Mouse (Mus musculus) neural tube, postnatal 0 days (tissue): ENCODE results near the gene Tmem181a. TPM values are rescaled to one million over a fixed set of nuclear protein-coding genes. Genes with fewer than 3 reads are reported as not detected.

Experiments
- polyA plus RNA-seq: library from polyadenylated mRNA; unstranded; fragments of >200 nt; fragmentation: Nextera tagmentation; extraction: Ambion mirVana; gene quantifications from 2 replicates; pipeline ENCODE4 v1.2.1, GENCODE M21; 2015

Tmem181a gene
- polyA plus RNA-seq: 51.9 and 56.6 TPM in 2 replicates

DNA sequence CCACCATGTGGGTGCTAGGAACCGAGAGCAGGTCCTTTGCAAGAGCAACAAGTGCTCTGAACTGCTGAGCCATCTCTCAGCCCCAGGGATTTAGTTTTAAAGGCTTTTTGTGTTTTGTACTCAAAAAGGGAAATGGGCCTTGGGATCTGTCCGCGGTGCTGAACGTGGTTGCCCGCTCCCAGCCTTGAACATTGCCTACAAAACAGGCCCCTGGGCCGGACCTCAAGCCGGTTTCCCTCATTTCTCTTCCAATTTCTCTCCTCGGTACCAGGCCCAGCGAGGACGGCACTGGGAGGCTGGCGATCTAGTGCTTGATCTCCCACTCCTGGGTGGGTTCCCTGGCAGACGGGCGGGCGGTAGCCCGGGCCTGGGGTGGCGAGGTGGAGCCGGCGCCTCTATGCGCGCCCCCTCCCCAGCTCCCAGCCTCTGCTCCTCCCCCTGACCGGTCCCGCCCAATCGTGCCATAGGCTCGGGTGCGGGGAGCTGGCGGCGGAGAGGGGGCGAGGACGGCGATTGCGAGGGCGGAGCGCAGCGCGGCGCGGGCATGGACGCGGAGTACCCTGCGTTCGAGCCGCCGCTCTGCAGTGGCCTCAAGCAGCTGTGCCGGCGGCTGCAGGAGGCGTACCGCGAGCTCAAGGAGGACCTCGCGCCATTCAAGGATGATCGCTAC, at the start of gene Tmem181a:
TSS of gene Tmem181a (plus strand) at position 461 of the 670 bp plus-strand sequence.

DNA sequence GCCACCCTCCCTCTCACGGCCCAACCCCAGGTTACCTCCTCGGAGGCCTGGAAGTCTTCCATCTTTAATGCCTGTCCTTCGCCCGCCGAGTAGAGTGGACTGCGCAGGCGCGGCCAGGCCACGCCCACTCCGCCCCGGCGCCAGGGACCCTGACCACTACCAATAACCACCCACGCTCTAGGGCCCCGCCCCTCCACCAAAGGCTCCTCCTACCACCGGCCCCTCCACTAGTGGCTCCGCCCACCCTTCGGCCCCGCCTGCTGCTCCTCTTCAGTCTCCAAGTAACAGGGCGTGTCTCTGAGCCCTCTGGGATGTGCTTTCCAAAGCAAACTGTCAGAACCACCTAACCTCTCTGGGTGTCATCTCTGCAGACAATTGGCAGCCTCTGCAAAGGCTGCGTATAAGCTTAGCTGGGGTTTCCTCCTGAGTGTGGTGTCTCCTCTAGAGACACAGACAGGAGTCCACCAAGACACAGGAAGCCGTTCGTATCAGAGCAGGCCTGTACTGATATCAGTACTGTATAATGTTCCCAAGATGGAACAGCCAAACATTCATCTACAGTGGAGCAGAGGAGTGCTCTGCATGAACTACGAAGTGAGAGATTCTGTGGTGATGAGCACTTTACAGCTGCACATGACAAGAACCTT, 60.8 kb downstream of the Tmem181a start, which contains the start of gene Dynlt1a:
TSS of gene Dynlt1a (minus strand) at position 162 of the 647 bp plus-strand sequence.

Other genes starting within 250 kb of the Tmem181a start
- gene Serac1, start 177.1 kb upstream of the Tmem181a start, polyA plus RNA-seq: 7.7 and 8.4 TPM in 2 replicates
- gene Gtf2h5, start 177.1 kb upstream of the Tmem181a start, polyA plus RNA-seq: 255 and 269 TPM in 2 replicates
- gene Tulp4, start 150.4 kb upstream of the Tmem181a start, polyA plus RNA-seq: 76.1 and 101 TPM in 2 replicates
- 41.5 and 44.5 TPM in 2 replicates for gene Dynlt1a, start 60.6 kb downstream of the Tmem181a start, polyA plus RNA-seq
- gene Dynlt1b, start 173.3 kb downstream of the Tmem181a start, polyA plus RNA-seq: 1,336 and 1,374 TPM in 2 replicates